Mouse (Mus musculus) lung, embryonic 14.5 days (tissue): ENCODE data around the gene Fbn1. TPM values are rescaled to one million over a fixed set of nuclear protein-coding genes. Genes with fewer than 3 reads are reported as not detected.

ENCODE experiments used
- ATAC-seq: fragments of 200-750 bp; cut with Nextera tagmentation; 2 replicates; pipeline ENCODE4 v1.8.0; 2017; ENCODE audit warnings: mild to moderate bottlenecking, moderate TSS enrichment, moderate library complexity; ENCODE audit not compliant: insufficient read depth
- DNase-seq: peaks from one replicate; pipeline ENCODE4 v3.0.0-alpha.2; 2015
- H3K27ac ChIP-seq: fragments of 300-500 bp; sonication (generic); 2 replicates; pipeline ENCODE4 v1.5.1; 2014; ENCODE audit warnings: low read depth, mild to moderate bottlenecking, moderate library complexity
- H3K27me3 ChIP-seq: fragments of 300-500 bp; sonication (generic); 2 replicates; pipeline ENCODE4 v1.6.1; 2014; ENCODE audit warnings: low read length, control low read depth; ENCODE audit not compliant: insufficient read depth
- H3K36me3 ChIP-seq: fragments of 300-500 bp; sonication (generic); 2 replicates; pipeline ENCODE4 v1.6.1; 2014; ENCODE audit warnings: control low read depth; ENCODE audit not compliant: insufficient read depth
- H3K4me1 ChIP-seq: fragments of 300-500 bp; sonication (generic); 2 replicates; pipeline ENCODE4 v1.6.1; 2014; ENCODE audit warnings: antibody characterized with exemption, control low read depth; ENCODE audit not compliant: insufficient read depth
- H3K4me2 ChIP-seq: fragments of 300-500 bp; sonication (generic); 2 replicates; pipeline ENCODE4 v1.6.1; 2014; ENCODE audit warnings: mild to moderate bottlenecking
- H3K4me3 ChIP-seq: fragments of 300-500 bp; sonication (generic); 2 replicates; pipeline ENCODE4 v1.5.1; 2014; ENCODE audit warnings: low read depth, low read length
- H3K9ac ChIP-seq: fragments of 300-500 bp; sonication (generic); 2 replicates; pipeline ENCODE4 v1.6.1; 2014
- H3K9me3 ChIP-seq: fragments of 300-500 bp; sonication (generic); 2 replicates; pipeline ENCODE4 v1.6.1; 2016; ENCODE audit warnings: low read depth, low read length, control low read depth
- CTCF ChIP-seq: IDR thresholded peaks from 2 replicates; pipeline ENCODE4 v1.5.1; 2016; ENCODE audit warnings: antibody characterized with exemption, low read depth
- WGBS: fragments of 180-500 bp; shearing (Covaris S2); extraction: QIAGEN DNeasy Blood & Tissue Kit; methylation state at CpG from one replicate; pipeline ENCODE4 v1.1.7; 2014; 5-methylcytosine and 5-hydroxymethylcytosine counted together
- polyA plus RNA-seq: library from polyadenylated mRNA; unstranded; fragments of >200 nt; fragmentation: Nextera tagmentation; extraction: Ambion mirVana; gene quantifications from 2 replicates; pipeline ENCODE4 v1.2.1, GENCODE M21; 2014

Fbn1 gene
- polyA plus RNA-seq, 1 experiment from 2014 or later = 53.1 TPM

GRCm38 (mm10) chr2:125512544-125512943, 4.8 kb upstream of the Fbn1 start:
- ATAC-seq = no peak
- Histone ChIP-seq H3K27ac (no peak overlapping the region), H3K9me3 (no peaks in the 10 kb centered on the region), H3K9ac (no peak overlapping the region), H3K4me2 (no peak overlapping the region), H3K4me3 (no peak overlapping the region), H3K27me3 (no peaks in the 10 kb centered on the region), H3K36me3 (no peaks in the 10 kb centered on the region), H3K4me1 (no peaks in the 10 kb centered on the region)
- 72% methylated on average over 4 of the region's 4 CpGs for WGBS
- no peak for TF ChIP-seq CTCF
- DNase-seq = no peak

GRCm38 (mm10) chr2:125511898-125512297, 4.1 kb upstream of the Fbn1 start:
- Histone ChIP-seq H3K9me3 (no peaks in the 10 kb centered on the region), H3K4me1 (no peaks in the 10 kb centered on the region), H3K9ac (no peak overlapping the region), H3K27ac (no peak overlapping the region), H3K36me3 (no peaks in the 10 kb centered on the region), H3K4me2 (no peak overlapping the region), H3K4me3 (no peak overlapping the region), H3K27me3 (peaks cover 5% of the 10 kb centered on the region; the same call in 1 of the 2 replicates)
- ATAC-seq (no peak), DNase-seq (no peak)
- 76% methylated on average over 4 of the region's 4 CpGs for WGBS
- no peak for TF ChIP-seq CTCF

- Histone ChIP-seq H3K4me3 (no peak overlapping the region), H3K4me2 (no peak overlapping the region), H3K9ac (no peak overlapping the region), H3K9me3 (no peaks in the 10 kb centered on the region), H3K27ac (no peak overlapping the region), H3K4me1 (no peaks in the 10 kb centered on the region), H3K36me3 (no peaks in the 10 kb centered on the region), H3K27me3 (peaks cover 9% of the 10 kb centered on the region; the same call in 1 of the 2 replicates)
- 76% methylated on average over 2 of the region's 2 CpGs for WGBS
- DNase-seq (no peak), ATAC-seq (no peak)
- no peak for TF ChIP-seq CTCF
Measured at GRCm38 (mm10) chr2:125510752-125511151, 3.0 kb upstream of the Fbn1 start.

GRCm38 (mm10) chr2:125508381-125508780, 588 bp upstream of the Fbn1 start:
- TF ChIP-seq CTCF = no peak
- H3K36me3 ChIP-seq = no peaks in the 10 kb centered on the region
- H3K4me3 ChIP-seq = no peak overlapping the region
- ATAC-seq = no peak
- H3K9me3 ChIP-seq = no peaks in the 10 kb centered on the region
- 89% methylated on average over 5 of the region's 5 CpGs for WGBS
- H3K27me3 ChIP-seq = peaks cover 9% of the 10 kb centered on the region; the same call in 1 of the 2 replicates
- no peak overlapping the region for H3K27ac ChIP-seq
- H3K4me1 ChIP-seq = no peaks in the 10 kb centered on the region
- no peak for DNase-seq
- H3K9ac ChIP-seq = no peak overlapping the region
- no peak overlapping the region for H3K4me2 ChIP-seq

GRCm38 (mm10) chr2:125506316-125507054, 1.3 kb downstream of the Fbn1 start:
- Histone ChIP-seq H3K36me3 (0 out of 2 replicates have a peak, but pooled peaks cover 5% of the 10 kb centered on the region), H3K4me2 (peak overlapping the region; percentile 88), H3K9me3 (no peaks in the 10 kb centered on the region), H3K4me1 (no peaks in the 10 kb centered on the region), H3K27ac (peak overlapping the region; percentile 94), H3K9ac (peak overlapping the region; percentile 77), H3K27me3 (peaks cover 9% of the 10 kb centered on the region; the same call in 1 of the 2 replicates), H3K4me3 (peak overlapping the region; percentile 72)
- WGBS = 1% methylated on average over 37 of the region's 37 CpGs
- peak; percentile 92 for ATAC-seq
- DNase-seq = peak; percentile 91
- no peak for TF ChIP-seq CTCF

DNA sequence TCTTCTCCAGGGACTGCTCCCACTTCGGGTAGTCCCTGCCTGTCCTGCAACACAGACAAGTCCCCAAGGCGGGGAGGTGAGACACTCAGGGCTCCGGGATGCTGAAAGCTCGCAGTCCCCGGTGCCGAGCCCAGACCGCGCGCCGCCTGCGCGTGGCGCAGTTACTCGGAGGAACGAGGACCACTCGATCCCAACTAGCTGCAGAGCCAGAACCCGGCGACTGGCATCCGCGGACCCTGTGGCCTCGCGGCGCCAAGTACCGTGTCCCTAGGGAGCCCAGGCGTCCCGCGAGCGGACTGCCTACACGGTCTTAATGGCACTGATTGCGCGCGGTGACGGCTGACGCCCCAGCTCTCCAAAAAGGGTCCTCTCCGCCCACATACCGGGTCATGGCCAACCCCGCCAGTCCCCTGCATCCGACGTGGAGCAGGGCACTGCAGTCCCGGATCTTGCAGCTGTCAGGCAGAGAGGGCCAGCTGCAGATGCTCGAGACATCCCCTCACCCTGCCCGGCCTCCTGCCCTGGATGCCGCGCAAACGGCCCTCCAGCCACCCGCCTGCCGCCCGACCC, 2.0 kb downstream of the Fbn1 start:
- peak; percentile 80 for DNase-seq
- no peaks in the 10 kb centered on the region for H3K4me1 ChIP-seq
- under 1% methylated on average over 48 of the region's 48 CpGs for WGBS
- peaks cover 9% of the 10 kb centered on the region; the same call in 1 of the 2 replicates for H3K27me3 ChIP-seq
- no peak for TF ChIP-seq CTCF
- H3K4me2 ChIP-seq = peak overlapping the region; percentile 88
- H3K9ac ChIP-seq = peak overlapping the region; percentile 77
- peak overlapping the region; percentile 72 for H3K4me3 ChIP-seq
- H3K9me3 ChIP-seq = no peaks in the 10 kb centered on the region
- peak overlapping the region; percentile 94 for H3K27ac ChIP-seq
- H3K36me3 ChIP-seq = 0 out of 2 replicates have a peak, but pooled peaks cover 8% of the 10 kb centered on the region
- peak; percentile 85 for ATAC-seq
